Mouse (Mus musculus) limb, embryonic 11.5 days (tissue): ENCODE data around the gene Rnf26. TPM values are rescaled to one million over a fixed set of nuclear protein-coding genes. Genes with fewer than 3 reads are reported as not detected.

Experiments used
- ATAC-seq: fragments of 200-750 bp; cut with Nextera tagmentation; 2 replicates; pipeline ENCODE4 v1.8.0; 2017; ENCODE audit warnings: low read depth; ENCODE audit not compliant: insufficient number of reproducible peaks, low FRiP score, low TSS enrichment
- DNase-seq: peaks from one replicate; pipeline ENCODE4 v3.0.0-alpha.2; 2015; ENCODE audit warnings: low spot score
- H3K27ac ChIP-seq: fragments of 300-500 bp; sonication (generic); replicated peaks from 2 replicates; pipeline ENCODE4 v1.5.1; 2014; ENCODE audit warnings: low read depth, mild to moderate bottlenecking, low read length
- H3K27me3 ChIP-seq: fragments of 300-500 bp; sonication (generic); 2 replicates; pipeline ENCODE4 v1.6.1; 2014; ENCODE audit warnings: mild to moderate bottlenecking, low read length, mixed read lengths; ENCODE audit not compliant: control insufficient read depth, insufficient read depth
- H3K36me3 ChIP-seq: fragments of 300-500 bp; sonication (generic); 2 replicates; pipeline ENCODE4 v1.6.1; 2014; ENCODE audit warnings: mild to moderate bottlenecking, low read length, moderate library complexity, mixed read lengths; ENCODE audit not compliant: control insufficient read depth, insufficient read depth
- H3K4me1 ChIP-seq: fragments of 300-500 bp; sonication (generic); 2 replicates; pipeline ENCODE4 v1.6.1; 2014; ENCODE audit warnings: low read length, mixed read lengths; ENCODE audit not compliant: control insufficient read depth, insufficient read depth
- H3K4me2 ChIP-seq: fragments of 300-500 bp; sonication (generic); 2 replicates; pipeline ENCODE4 v1.6.1; 2014; ENCODE audit warnings: low read depth, mild to moderate bottlenecking, moderate library complexity; ENCODE audit not compliant: severe bottlenecking
- H3K4me3 ChIP-seq: fragments of 300-500 bp; sonication (generic); 2 replicates; pipeline ENCODE4 v1.5.1; 2014; ENCODE audit warnings: low read depth, low read length
- H3K9ac ChIP-seq: fragments of 300-500 bp; sonication (generic); 2 replicates; pipeline ENCODE4 v1.6.1; 2014; ENCODE audit warnings: mild to moderate bottlenecking, low read length
- H3K9me3 ChIP-seq: fragments of 300-500 bp; sonication (generic); 2 replicates; pipeline ENCODE4 v1.6.1; 2016; ENCODE audit warnings: low read length; ENCODE audit not compliant: control insufficient read depth
- whole genome bisulfite sequencing: fragments of 180-500 bp; shearing (Covaris S2); extraction: QIAGEN DNeasy Blood & Tissue Kit; methylation state at CpG from one replicate; pipeline ENCODE4 v1.1.7; 2014; 5-methylcytosine and 5-hydroxymethylcytosine counted together
- polyA plus RNA-seq: library from polyadenylated mRNA; unstranded; fragments of >200 nt; fragmentation: Nextera tagmentation; extraction: Ambion mirVana; gene quantifications from 2 replicates; pipeline ENCODE4 v1.2.1, GENCODE M21; 2014

Gene Rnf26
- polyA plus RNA-seq, 1 experiment from 2014 or later = 77.3 TPM

GRCm38 (mm10) chr9:44107110-44107509, 6.2 kb downstream of the Rnf26 start, which contains the start of gene C1qtnf5:
Gene C1qtnf5, plus strand, starts transcription at chr9:44107245.
- peaks cover 33% of the 10 kb centered on the region for H3K4me1 ChIP-seq
- no peak for ATAC-seq
- DNase-seq = no peak
- no peaks in the 10 kb centered on the region for H3K27me3 ChIP-seq
- WGBS = 32% methylated on average over 8 of the region's 8 CpGs
- H3K4me2 ChIP-seq = peak within 1 kb of the TSS; percentile 18
- no peak within 1 kb of the TSS for H3K4me3 ChIP-seq
- no peaks in the 10 kb centered on the region for H3K9me3 ChIP-seq
- peaks cover 10% of the 10 kb centered on the region; the same call in 1 of the 2 replicates for H3K36me3 ChIP-seq
- no peak within 1 kb of the TSS for H3K27ac ChIP-seq
- no peak within 1 kb of the TSS for H3K9ac ChIP-seq

- Histone ChIP-seq H3K9me3 (no peaks in the 10 kb centered on the region), H3K27me3 (no peaks in the 10 kb centered on the region), H3K4me2 (no peak overlapping the region), H3K9ac (no peak overlapping the region), H3K27ac (no peak overlapping the region), H3K36me3 (peaks cover 10% of the 10 kb centered on the region; the same call in 1 of the 2 replicates), H3K4me1 (peaks cover 37% of the 10 kb centered on the region), H3K4me3 (no peak overlapping the region)
- no peak for DNase-seq
- no peak for ATAC-seq
- WGBS = 81% methylated on average over 4 of the region's 4 CpGs
Observed at GRCm38 (mm10) chr9:44106596-44106995, 6.7 kb downstream of the Rnf26 start.

GRCm38 (mm10) chr9:44106182-44106581, 7.1 kb downstream of the Rnf26 start:
- Histone ChIP-seq H3K4me1 (peaks cover 40% of the 10 kb centered on the region), H3K4me3 (no peak overlapping the region), H3K9ac (no peak overlapping the region), H3K27me3 (no peaks in the 10 kb centered on the region), H3K9me3 (no peaks in the 10 kb centered on the region), H3K4me2 (no peak overlapping the region), H3K27ac (no peak overlapping the region), H3K36me3 (peaks cover 10% of the 10 kb centered on the region; the same call in 1 of the 2 replicates)
- DNase-seq = no peak
- whole genome bisulfite sequencing = 87% methylated on average over 7 of the region's 7 CpGs
- ATAC-seq = no peak

- no peak for ATAC-seq
- Histone ChIP-seq H3K4me3 (no peak overlapping the region), H3K4me2 (no peak overlapping the region), H3K27ac (no peak overlapping the region), H3K4me1 (peaks cover 40% of the 10 kb centered on the region), H3K9ac (no peak overlapping the region), H3K36me3 (peaks cover 10% of the 10 kb centered on the region; the same call in 1 of the 2 replicates), H3K27me3 (no peaks in the 10 kb centered on the region), H3K9me3 (no peaks in the 10 kb centered on the region)
- WGBS = 88% methylated on average over 10 of the region's 10 CpGs
- DNase-seq = no peak
Observed at GRCm38 (mm10) chr9:44105781-44106180, 7.5 kb downstream of the Rnf26 start.

GRCm38 (mm10) chr9:44104881-44105280, 8.4 kb downstream of the Rnf26 start:
- no peak overlapping the region for H3K4me2 ChIP-seq
- DNase-seq (no peak), ATAC-seq (no peak)
- no peak overlapping the region for H3K4me3 ChIP-seq
- no peaks in the 10 kb centered on the region for H3K9me3 ChIP-seq
- H3K36me3 ChIP-seq = peaks cover 11% of the 10 kb centered on the region; the same call in 1 of the 2 replicates
- H3K4me1 ChIP-seq = peaks cover 32% of the 10 kb centered on the region
- no peak overlapping the region for H3K27ac ChIP-seq
- 96% methylated on average over 7 of the region's 7 CpGs for WGBS
- no peaks in the 10 kb centered on the region for H3K27me3 ChIP-seq
- H3K9ac ChIP-seq = no peak overlapping the region

- Histone ChIP-seq H3K4me2 (no peak within 1 kb of the TSS), H3K27me3 (no peaks in the 10 kb centered on the region), H3K4me3 (no peak within 1 kb of the TSS), H3K9me3 (no peaks in the 10 kb centered on the region), H3K27ac (no peak within 1 kb of the TSS), H3K4me1 (peaks cover 7% of the 10 kb centered on the region), H3K36me3 (peaks cover 4% of the 10 kb centered on the region; the same call in 1 of the 2 replicates), H3K9ac (no peak within 1 kb of the TSS; the same call in 1 of the 2 replicates)
- ATAC-seq (no peak), DNase-seq (no peak)
- 58% methylated on average over 9 of the region's 9 CpGs for WGBS
Observed at GRCm38 (mm10) chr9:44101490-44101889, 11.8 kb downstream of the Rnf26 start, which contains the start of gene Mfrp. Gene Mfrp, plus strand, starts transcription at chr9:44101729.

GRCm38 (mm10) chr9:44096536-44096935, 16.8 kb downstream of the Rnf26 start:
- peaks cover 2% of the 10 kb centered on the region; the same call in 1 of the 2 replicates for H3K4me1 ChIP-seq
- no peak overlapping the region for H3K4me2 ChIP-seq
- WGBS = 33% methylated on average over 9 of the region's 9 CpGs
- H3K36me3 ChIP-seq = peaks cover 4% of the 10 kb centered on the region; the same call in 1 of the 2 replicates
- H3K27me3 ChIP-seq = no peaks in the 10 kb centered on the region
- DNase-seq (no peak), ATAC-seq (no peak)
- H3K27ac ChIP-seq = no peak overlapping the region
- H3K4me3 ChIP-seq = no peak overlapping the region
- no peaks in the 10 kb centered on the region for H3K9me3 ChIP-seq
- H3K9ac ChIP-seq = no peak overlapping the region

GRCm38 (mm10) chr9:44095781-44096180, 17.5 kb downstream of the Rnf26 start:
- Histone ChIP-seq H3K27me3 (no peaks in the 10 kb centered on the region), H3K4me2 (no peak overlapping the region), H3K4me1 (no peaks in the 10 kb centered on the region), H3K4me3 (no peak overlapping the region), H3K36me3 (peaks cover 4% of the 10 kb centered on the region; the same call in 1 of the 2 replicates), H3K27ac (no peak overlapping the region), H3K9ac (no peak overlapping the region), H3K9me3 (no peaks in the 10 kb centered on the region)
- DNase-seq (no peak), ATAC-seq (no peak)
- 88% methylated on average over 9 of the region's 9 CpGs for WGBS

GRCm38 (mm10) chr9:44094737-44095136, 18.6 kb downstream of the Rnf26 start:
- 78% methylated on average over 3 of the region's 3 CpGs for whole genome bisulfite sequencing
- DNase-seq = no peak
- H3K36me3 ChIP-seq = peaks cover 2% of the 10 kb centered on the region; the same call in 1 of the 2 replicates
- no peaks in the 10 kb centered on the region for H3K9me3 ChIP-seq
- no peak overlapping the region for H3K9ac ChIP-seq
- H3K4me3 ChIP-seq = no peak overlapping the region
- no peaks in the 10 kb centered on the region for H3K27me3 ChIP-seq
- no peak for ATAC-seq
- H3K27ac ChIP-seq = no peak overlapping the region
- H3K4me2 ChIP-seq = no peak overlapping the region
- H3K4me1 ChIP-seq = no peaks in the 10 kb centered on the region
